Mouse (Mus musculus) MEL (cell line): ENCODE measurements at regions not wholly inside any gene's neighbourhood (a gene's known extent, or its start where the extent isn't known, plus 50 kb on each side); places are given as distances from the start of the nearest gene placed in this dataset.

Experiments
- DNase-seq: peaks from one replicate; pipeline ENCODE4 v3.0.0; 2011; ENCODE audit warnings: low read depth, low spot score
- H3K27ac ChIP-seq: 2 replicates; pipeline ENCODE4 v1.5.1; 2012; ENCODE audit warnings: low read depth, mild to moderate bottlenecking, control low read depth, low read length, moderate library complexity; ENCODE audit not compliant: control insufficient read depth
- H3K27me3 ChIP-seq, 2 experiments: fragments of 150-350 bp in 1 of 2; sonication (generic) in 1 of 2; 2 replicates each; pipeline ENCODE4 v1.6.1; 2012; ENCODE audit warnings: low read length in 2 of 2, mild to moderate bottlenecking in 2 of 2, improper control_type of control experiment in 1 of 2, moderate library complexity in 1 of 2; ENCODE audit not compliant: insufficient read depth in 2 of 2, control insufficient read depth in 1 of 2
- H3K36me3 ChIP-seq, 2 experiments: 2 replicates each; pipeline ENCODE4 v1.6.1; 2012 to 2014; ENCODE audit warnings: low read length in 2 of 2, improper control_type of control experiment in 1 of 2, inconsistent platforms in 1 of 2, mild to moderate bottlenecking in 1 of 2; ENCODE audit not compliant: insufficient read depth in 2 of 2, control insufficient read depth in 1 of 2
- H3K4me1 ChIP-seq, 2 experiments: fragments of 150-350 bp in 1 of 2; sonication (generic) in 1 of 2; 2 replicates each; pipeline ENCODE4 v1.6.1; 2012; ENCODE audit warnings: low read length in 2 of 2, improper control_type of control experiment in 1 of 2, mild to moderate bottlenecking in 1 of 2; ENCODE audit not compliant: insufficient read depth in 2 of 2, control insufficient read depth in 1 of 2
- H3K4me3 ChIP-seq, 2 experiments: fragments of 150-350 bp in 1 of 2; sonication (generic) in 1 of 2; 2 replicates each; pipeline ENCODE4 v1.5.1; 2012; ENCODE audit warnings: low read depth in 2 of 2, low read length in 2 of 2, mild to moderate bottlenecking in 2 of 2, moderate library complexity in 2 of 2, control low read depth in 1 of 2, improper control_type of control experiment in 1 of 2; ENCODE audit not compliant: control insufficient read depth in 1 of 2, insufficient read depth in 1 of 2
- H3K79me2 ChIP-seq: 2 replicates; pipeline ENCODE4 v1.6.1; 2012; ENCODE audit warnings: mild to moderate bottlenecking, low read length, moderate library complexity; ENCODE audit not compliant: control insufficient read depth, poor library complexity, insufficient read depth
- H3K9ac ChIP-seq: 2 replicates; pipeline ENCODE4 v1.6.1; 2012; ENCODE audit warnings: low read depth, mild to moderate bottlenecking, control low read depth, low read length, moderate library complexity; ENCODE audit not compliant: control insufficient read depth, poor library complexity, severe bottlenecking
- H3K9me3 ChIP-seq: fragments of 150-350 bp; sonication (generic); replicated peaks from 2 replicates; pipeline ENCODE4 v1.6.1; 2012; ENCODE audit warnings: mild to moderate bottlenecking, low read length, improper control_type of control experiment, moderate library complexity; ENCODE audit not compliant: insufficient read depth
- E2F4 ChIP-seq: IDR thresholded peaks from 2 replicates; pipeline ENCODE4 v1.6.1; 2011; ENCODE audit warnings: low read depth, low read length, improper control_type of control experiment, borderline replicate concordance
- EP300 ChIP-seq, 2 experiments: IDR thresholded peaks; 2 replicates each; pipeline ENCODE4 v1.6.1; 2011; ENCODE audit warnings: improper control_type of control experiment in 2 of 2, low read length in 2 of 2, low read depth in 1 of 2, mild to moderate bottlenecking in 1 of 2
- ETS1 ChIP-seq: IDR thresholded peaks from 2 replicates; pipeline ENCODE4 v1.6.1; 2012; ENCODE audit warnings: low read depth, mild to moderate bottlenecking, inconsistent platforms, low read length, improper control_type of control experiment, moderate library complexity
- GATA1 ChIP-seq: IDR thresholded peaks from 2 replicates; pipeline ENCODE4 v1.6.1; 2011; ENCODE audit warnings: low read depth, low read length, improper control_type of control experiment
- HCFC1 ChIP-seq: IDR thresholded peaks from 2 replicates; pipeline ENCODE4 v1.6.1; 2012; ENCODE audit warnings: low read depth, mild to moderate bottlenecking, inconsistent platforms, low read length, improper control_type of control experiment, moderate library complexity
- KAT2A ChIP-seq: conservative IDR thresholded peaks from 2 replicates; pipeline ENCODE4 v1.6.1; 2012; ENCODE audit warnings: low read depth, low read length, improper control_type of control experiment, inconsistent platforms
- MAFK ChIP-seq: IDR thresholded peaks from 2 replicates; pipeline ENCODE4 v1.6.1; 2011; ENCODE audit warnings: low read depth, mild to moderate bottlenecking, low read length, improper control_type of control experiment, borderline replicate concordance
- MAX ChIP-seq: IDR thresholded peaks from 2 replicates; pipeline ENCODE4 v1.6.1; 2011; ENCODE audit warnings: low read length, improper control_type of control experiment
- MAZ ChIP-seq: IDR thresholded peaks from 2 replicates; pipeline ENCODE4 v1.6.1; 2012; ENCODE audit warnings: low read depth, mild to moderate bottlenecking, inconsistent platforms, low read length, improper control_type of control experiment
- MYC ChIP-seq: IDR thresholded peaks from 2 replicates; pipeline ENCODE4 v1.6.1; 2011; ENCODE audit warnings: low read depth, mild to moderate bottlenecking, low read length, improper control_type of control experiment, moderate library complexity
- NELFE ChIP-seq: IDR thresholded peaks from 2 replicates; pipeline ENCODE4 v1.6.1; 2011; ENCODE audit warnings: low read depth, low read length, improper control_type of control experiment
- NRF1 ChIP-seq: IDR thresholded peaks from 2 replicates; pipeline ENCODE4 v1.6.1; 2014; ENCODE audit warnings: low read depth, mild to moderate bottlenecking, inconsistent platforms, low read length, improper control_type of control experiment, moderate library complexity; ENCODE audit not compliant: poor library complexity, insufficient read depth, severe bottlenecking
- SIN3A ChIP-seq: IDR thresholded peaks from 2 replicates; pipeline ENCODE4 v1.6.1; 2012; ENCODE audit warnings: low read length, improper control_type of control experiment, inconsistent platforms
- SMC3 ChIP-seq: IDR thresholded peaks from 2 replicates; pipeline ENCODE4 v1.6.1; 2011; ENCODE audit warnings: low read depth, low read length, improper control_type of control experiment
- TCF12 ChIP-seq: IDR thresholded peaks from 2 replicates; pipeline ENCODE4 v1.6.1; 2014; ENCODE audit warnings: low read depth, mild to moderate bottlenecking, inconsistent platforms, low read length, improper control_type of control experiment, moderate library complexity
- UBTF ChIP-seq: IDR thresholded peaks from 2 replicates; pipeline ENCODE4 v1.6.1; 2012; ENCODE audit warnings: low read depth, mild to moderate bottlenecking, inconsistent platforms, low read length, improper control_type of control experiment, moderate library complexity, borderline replicate concordance; ENCODE audit not compliant: insufficient read depth
- USF2 ChIP-seq, 2 experiments: IDR thresholded peaks; 2 replicates each; pipeline ENCODE4 v1.6.1; 2011 to 2012; ENCODE audit warnings: improper control_type of control experiment in 2 of 2, low read length in 2 of 2, borderline replicate concordance in 1 of 2, inconsistent platforms in 1 of 2, low read depth in 1 of 2, mild to moderate bottlenecking in 1 of 2; ENCODE audit not compliant: insufficient read depth in 1 of 2
- ZC3H11A ChIP-seq: IDR thresholded peaks from 2 replicates; pipeline ENCODE4 v1.6.1; 2012; ENCODE audit warnings: low read depth, mild to moderate bottlenecking, inconsistent platforms, low read length, improper control_type of control experiment
- ZKSCAN1 ChIP-seq: IDR thresholded peaks from 2 replicates; pipeline ENCODE4 v1.6.1; 2012; ENCODE audit warnings: low read depth, mild to moderate bottlenecking, inconsistent platforms, low read length, improper control_type of control experiment, moderate library complexity
- ZMIZ1 ChIP-seq: IDR thresholded peaks from 2 replicates; pipeline ENCODE4 v1.6.1; 2012; ENCODE audit warnings: low read depth, mild to moderate bottlenecking, inconsistent platforms, low read length, improper control_type of control experiment, moderate library complexity
- ZNF384 ChIP-seq: IDR thresholded peaks from 2 replicates; pipeline ENCODE4 v1.6.1; 2012; ENCODE audit warnings: low read depth, mild to moderate bottlenecking, inconsistent platforms, low read length, improper control_type of control experiment

DNA sequence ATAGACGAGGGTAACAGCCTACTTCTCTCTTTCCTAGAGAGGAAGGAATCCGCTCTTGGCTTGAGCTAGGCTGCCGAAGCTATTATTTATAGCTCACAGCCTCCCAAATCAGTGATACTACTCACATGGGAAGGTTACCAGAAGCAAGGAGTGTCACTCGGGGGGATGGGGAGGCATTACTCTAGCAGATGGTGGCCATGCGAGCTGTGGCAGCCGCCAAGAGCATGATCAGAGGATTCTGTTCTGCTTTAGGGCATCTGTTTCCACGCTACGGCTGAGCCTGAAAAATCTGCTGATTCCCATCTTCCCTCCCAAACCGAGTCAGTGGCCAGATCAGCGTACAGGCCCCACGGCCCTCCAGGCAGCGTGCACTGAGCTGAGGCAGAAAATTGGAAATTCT is 79.5 kb downstream of the Kctd12 start:
- no peak overlapping the region for H3K9ac ChIP-seq
- H3K27ac ChIP-seq: no peak overlapping the region
- no peaks in the 10 kb centered on the region for H3K27me3 ChIP-seq
- no peaks in the 10 kb centered on the region for H3K9me3 ChIP-seq
- no peaks in the 10 kb centered on the region for H3K79me2 ChIP-seq
- H3K4me3 ChIP-seq: no peak overlapping the region
- no peak for DNase-seq
- TF ChIP-seq HCFC1 (no peak), TCF12 (no peak), MYC (no peak), NRF1 (no peak), EP300 (IDR thresholded peaks at IDR 0.05; ENCODE audit: low read depth in 1 of 2, low read length in 2 of 2) (no peak), ZC3H11A (no peak), ETS1 (no peak), MAFK (no peak), E2F4 (no peak), GATA1 (no peak), USF2 (IDR thresholded peaks at IDR 0.05; ENCODE audit: borderline replicate concordance in 1 of 2, insufficient read depth in 1 of 2, low read depth in 1 of 2, low read length in 2 of 2) (no peak), MAX (no peak), UBTF (no peak), SIN3A (no peak), SMC3 (no peak)
- no peaks in the 10 kb centered on the region for H3K4me1 ChIP-seq
- no peaks in the 10 kb centered on the region; a peak in 1 of 4 replicates for H3K36me3 ChIP-seq

DNA sequence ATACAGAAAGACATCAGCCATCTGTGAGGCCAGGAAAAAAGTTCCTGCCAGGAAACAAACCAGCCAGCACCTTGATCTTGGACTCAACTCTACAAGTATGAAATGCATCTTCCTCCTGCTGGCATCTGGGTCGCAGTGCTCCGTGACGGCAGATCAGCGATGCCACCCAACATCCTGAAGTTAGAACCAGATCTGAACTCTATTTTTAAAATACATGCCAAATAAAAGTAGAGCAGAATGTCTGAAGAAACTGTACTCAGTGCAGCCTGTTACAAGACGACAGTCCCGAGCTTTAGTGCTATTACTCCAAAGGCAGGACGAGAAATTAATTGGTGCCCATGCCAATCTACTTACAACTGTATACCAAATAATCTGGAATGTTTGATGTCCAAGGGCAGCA is 80.2 kb downstream of the Kctd12 start:
- no peak for DNase-seq
- Histone ChIP-seq H3K79me2 (no peaks in the 10 kb centered on the region), H3K36me3 (no peaks in the 10 kb centered on the region; a peak in 1 of 4 replicates), H3K4me3 (no peak overlapping the region), H3K9me3 (no peaks in the 10 kb centered on the region)
- TF ChIP-seq MAX: no peak
- no peak for TF ChIP-seq KAT2A
- TF ChIP-seq EP300 (IDR thresholded peaks at IDR 0.05; ENCODE audit: low read depth in 1 of 2, low read length in 2 of 2): no peak
- no peak for TF ChIP-seq ZMIZ1
- TF ChIP-seq MAZ: no peak
- no peak for TF ChIP-seq ZKSCAN1
- no peak for TF ChIP-seq NELFE
- TF ChIP-seq ZNF384: no peak
- TF ChIP-seq, all 39 proteins: peak for 0
- Histone ChIP-seq H3K9ac (no peak overlapping the region), H3K27ac (no peak overlapping the region), H3K4me1 (no peaks in the 10 kb centered on the region), H3K27me3 (no peaks in the 10 kb centered on the region)
